Mouse (Mus musculus) liver, embryonic 14.5 days (tissue): ENCODE data around the gene Hist1h2af.

Source experiments
- CTCF ChIP-seq: IDR thresholded peaks from 2 replicates; pipeline ENCODE4 v1.5.1; 2016; ENCODE audit warnings: antibody characterized with exemption, low read depth, control low read depth
- EP300 ChIP-seq: IDR thresholded peaks from 2 replicates; pipeline ENCODE4 v1.6.1; 2016; ENCODE audit warnings: antibody characterized with exemption, low read depth

- TF ChIP-seq CTCF = no peak
- TF ChIP-seq EP300 = no peak
Observed at GRCm38 (mm10) chr13:23499943-23500342, 33.8 kb upstream of the Hist1h2af start.
